Mouse (Mus musculus): Measurements from ENCODE around the gene Cadm1. TPM values are rescaled to one million over a fixed set of nuclear protein-coding genes. Genes with fewer than 3 reads are reported as not detected.

Gene Cadm1
- total and polyA plus RNA-seq, 3 experiments, result 0.14 to 0.31 TPM; not detected in 1

DNA sequence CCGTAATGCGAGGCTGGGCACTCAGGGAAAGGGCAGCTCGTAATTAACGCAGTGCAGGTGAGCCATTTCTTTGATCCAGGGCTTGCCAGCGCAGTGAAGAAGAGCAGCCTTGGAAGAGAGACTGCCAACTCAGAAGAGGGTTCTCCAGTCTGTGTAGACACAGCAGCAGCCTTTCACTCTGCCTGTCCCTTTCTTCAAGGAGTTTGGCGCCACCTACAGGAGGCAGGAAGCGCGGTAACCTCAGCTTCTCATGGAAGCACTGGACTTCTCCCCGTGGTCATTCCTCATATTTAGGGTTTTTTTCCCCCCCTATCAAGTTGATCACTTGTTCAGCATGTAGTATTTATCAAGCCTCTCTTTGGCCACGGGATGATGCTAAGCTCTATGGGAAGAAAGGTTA is 178.3 kb downstream of the Cadm1 start:
- TF ChIP-seq JUND (IDR thresholded peaks at IDR 0.05; ENCODE audit: low read depth, low read length) (no peak), E2F4 (IDR thresholded peaks at IDR 0.05; ENCODE audit: borderline replicate concordance, low read depth, low read length) (no peak), TBP (IDR thresholded peaks at IDR 0.05; ENCODE audit: low read depth, low read length) (no peak), EP300 (IDR thresholded peaks at IDR 0.05; ENCODE audit: low read depth in 1 of 2, low read length in 2 of 2) (no peak), GATA1 (IDR thresholded peaks at IDR 0.05; ENCODE audit: low read depth, low read length) (no peak), ETS1 (IDR thresholded peaks at IDR 0.05; ENCODE audit: low read depth, low read length) (no peak), MEF2A (IDR thresholded peaks at IDR 0.05; ENCODE audit: extremely low read depth, insufficient replicate concordance, low read depth, low read length, poor library complexity, severe bottlenecking) (no peak), MAFK (IDR thresholded peaks at IDR 0.05; ENCODE audit: borderline replicate concordance, low read depth, low read length) (no peak), NELFE (IDR thresholded peaks at IDR 0.05; ENCODE audit: low read depth, low read length) (no peak), ZNF384 (IDR thresholded peaks at IDR 0.05; ENCODE audit: low read depth, low read length) (no peak), CHD2 (IDR thresholded peaks at IDR 0.05; ENCODE audit: low read length) (no peak), MAZ (IDR thresholded peaks at IDR 0.05; ENCODE audit: low read depth, low read length) (no peak), NRF1 (IDR thresholded peaks at IDR 0.05; ENCODE audit: insufficient read depth, low read depth, low read length, poor library complexity, severe bottlenecking) (no peak), ELF1 (IDR thresholded peaks at IDR 0.05; ENCODE audit: low read depth, low read length) (no peak), GABPA (IDR thresholded peaks at IDR 0.05; ENCODE audit: low read depth, low read length) (no peak), RCOR1 (IDR thresholded peaks at IDR 0.05; ENCODE audit: low read depth, low read length) (no peak), HCFC1 (IDR thresholded peaks at IDR 0.05; ENCODE audit: low read depth, low read length) (no peak), MYB (IDR thresholded peaks at IDR 0.05; ENCODE audit: low read depth, low read length) (no peak), TCF12 (IDR thresholded peaks at IDR 0.05; ENCODE audit: low read depth, low read length) (no peak), POLR2AphosphoS5 (IDR thresholded peaks at IDR 0.05; ENCODE audit: borderline replicate concordance, low read depth, low read length) (no peak), POLR2AphosphoS2 (IDR thresholded peaks at IDR 0.05; ENCODE audit: low read length) (no peak), SMC3 (IDR thresholded peaks at IDR 0.05; ENCODE audit: low read depth, low read length) (peak; percentile 76), RAD21 (IDR thresholded peaks at IDR 0.05; ENCODE audit: low read depth, low read length) (peak; percentile 82), CTCF (IDR thresholded peaks at IDR 0.05 in 2 of 3, conservative IDR thresholded peaks at IDR 0.05 in 1 of 3; ENCODE audit: control insufficient read depth in 1 of 3, insufficient read depth in 1 of 3, low read depth in 2 of 3, low read length in 3 of 3, poor library complexity in 1 of 3, severe bottlenecking in 1 of 3) (peak; percentile 59 to 86 (median 78)), MXI1 (IDR thresholded peaks at IDR 0.05; ENCODE audit: low read depth, low read length) (no peak), MAX (IDR thresholded peaks at IDR 0.05; ENCODE audit: low read length) (no peak), UBTF (IDR thresholded peaks at IDR 0.05; ENCODE audit: borderline replicate concordance, insufficient read depth, low read depth, low read length) (no peak), POLR2A (IDR thresholded peaks at IDR 0.05; ENCODE audit: control insufficient read depth in 1 of 2, insufficient read depth in 1 of 2, low read depth in 1 of 2, low read length in 2 of 2, poor library complexity in 1 of 2) (no peak), CHD1 (IDR thresholded peaks at IDR 0.05; ENCODE audit: low read depth, low read length) (no peak), ZC3H11A (IDR thresholded peaks at IDR 0.05; ENCODE audit: low read depth, low read length) (peak; percentile 74), USF2 (IDR thresholded peaks at IDR 0.05; ENCODE audit: borderline replicate concordance in 1 of 2, insufficient read depth in 1 of 2, low read depth in 1 of 2, low read length in 2 of 2) (no peak)
- Histone ChIP-seq H3K27me3 (ENCODE audit: control insufficient read depth in 1 of 2, insufficient read depth in 2 of 2, low read length in 2 of 2) (no peaks in the 10 kb centered on the region), H3K9me3 (replicated peaks; ENCODE audit: insufficient read depth, low read length) (no peaks in the 10 kb centered on the region), H3K4me1 (ENCODE audit: control insufficient read depth in 1 of 2, insufficient read depth in 2 of 2, low read length in 2 of 2) (no peaks in the 10 kb centered on the region), H3K27ac (ENCODE audit: control insufficient read depth, low read depth, low read length) (no peak overlapping the region), H3K4me3 (ENCODE audit: control insufficient read depth in 1 of 2, insufficient read depth in 1 of 2, low read depth in 2 of 2, low read length in 2 of 2) (no peak overlapping the region), H3K36me3 (ENCODE audit: control insufficient read depth in 1 of 2, insufficient read depth in 2 of 2, low read length in 2 of 2) (no peaks in the 10 kb centered on the region), H3K79me2 (ENCODE audit: control insufficient read depth, insufficient read depth, low read length, poor library complexity) (no peaks in the 10 kb centered on the region), H3K9ac (ENCODE audit: control insufficient read depth, low read depth, low read length, poor library complexity, severe bottlenecking) (no peak overlapping the region)
- peak; percentile 77 for DNase-seq (ENCODE audit: low read depth, low spot score)
